Mouse (Mus musculus): ENCODE data around the gene H2al3. TPM values are rescaled to one million over a fixed set of nuclear protein-coding genes. Genes with fewer than 3 reads are reported as not detected.

The H2al3 gene
- polyA plus RNA-seq, 1 experiment from 2014 or later: not detected

Other genes starting within 250 kb of the H2al3 start
- gene Dynlt3, start 186.7 kb upstream of the H2al3 start, polyA plus RNA-seq (2015; fragmentation: Nextera tagmentation; extraction: Ambion mirVana): 65.1 and 68.8 TPM in 2 replicates
- not detected in 2 replicates for gene Hypm, start 2.8 kb upstream of the H2al3 start, polyA plus RNA-seq (2015; fragmentation: Nextera tagmentation; extraction: Ambion mirVana)
- 1.3 and 1.4 TPM in 2 replicates for gene Sytl5, start 35.9 kb downstream of the H2al3 start, polyA plus RNA-seq (2015; fragmentation: Nextera tagmentation; extraction: Ambion mirVana)